Mouse (Mus musculus) MEL (cell line): Measurements from ENCODE around the gene Med23.

Source experiments
- CTCF ChIP-seq, 3 experiments: IDR thresholded peaks in 2 of 3; conservative IDR thresholded peaks in 1 of 3; 2 replicates each; pipeline ENCODE4 v1.5.1; 2011 to 2012; ENCODE audit warnings: low read length in 3 of 3, low read depth in 2 of 3, mild to moderate bottlenecking in 2 of 3, improper control_type of control experiment in 1 of 3, inconsistent platforms in 1 of 3, mixed read lengths in 1 of 3, moderate library complexity in 1 of 3; ENCODE audit not compliant: control insufficient read depth in 1 of 3, insufficient read depth in 1 of 3, poor library complexity in 1 of 3, severe bottlenecking in 1 of 3
- EP300 ChIP-seq, 2 experiments: IDR thresholded peaks; 2 replicates each; pipeline ENCODE4 v1.6.1; 2011; ENCODE audit warnings: improper control_type of control experiment in 2 of 2, low read length in 2 of 2, low read depth in 1 of 2, mild to moderate bottlenecking in 1 of 2
- GABPA ChIP-seq: IDR thresholded peaks from 2 replicates; pipeline ENCODE4 v1.6.1; 2012; ENCODE audit warnings: low read depth, mild to moderate bottlenecking, inconsistent platforms, low read length, improper control_type of control experiment, moderate library complexity
- GATA1 ChIP-seq: IDR thresholded peaks from 2 replicates; pipeline ENCODE4 v1.6.1; 2011; ENCODE audit warnings: low read depth, low read length, improper control_type of control experiment
- MAFK ChIP-seq: IDR thresholded peaks from 2 replicates; pipeline ENCODE4 v1.6.1; 2011; ENCODE audit warnings: low read depth, mild to moderate bottlenecking, low read length, improper control_type of control experiment, borderline replicate concordance
- MEF2A ChIP-seq: IDR thresholded peaks from 2 replicates; pipeline ENCODE4 v1.6.1; 2014; ENCODE audit warnings: low read depth, mild to moderate bottlenecking, inconsistent platforms, low read length, improper control_type of control experiment; ENCODE audit not compliant: poor library complexity, insufficient replicate concordance, severe bottlenecking; ENCODE audit errors: extremely low read depth
- MXI1 ChIP-seq: IDR thresholded peaks from 2 replicates; pipeline ENCODE4 v1.6.1; 2011; ENCODE audit warnings: mild to moderate bottlenecking, low read depth, low read length, improper control_type of control experiment
- POLR2AphosphoS2 ChIP-seq: IDR thresholded peaks from 2 replicates; pipeline ENCODE4 v1.6.1; 2011; ENCODE audit warnings: low read length, improper control_type of control experiment
- ZC3H11A ChIP-seq: IDR thresholded peaks from 2 replicates; pipeline ENCODE4 v1.6.1; 2012; ENCODE audit warnings: low read depth, mild to moderate bottlenecking, inconsistent platforms, low read length, improper control_type of control experiment

DNA sequence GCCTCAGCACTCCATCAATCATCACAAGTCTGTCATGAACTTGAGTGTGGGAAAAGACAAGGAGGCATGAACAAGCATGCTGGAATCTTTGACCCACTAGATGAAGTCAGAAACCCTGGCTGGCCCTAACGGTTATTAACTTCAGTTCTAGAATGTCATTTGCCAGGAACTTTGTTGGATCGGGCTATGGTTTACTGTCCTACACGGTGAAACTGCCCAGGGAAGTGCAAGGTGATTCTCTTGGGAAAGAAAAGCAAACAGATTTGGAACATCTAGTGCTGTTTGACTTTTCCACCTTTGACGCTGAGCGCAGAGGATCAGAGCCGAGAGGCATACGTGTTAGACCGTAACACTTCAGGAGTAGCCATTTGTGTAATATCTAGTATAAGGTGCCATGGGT is 81.8 kb downstream of the Med23 start:
- TF ChIP-seq MXI1 = no peak
- TF ChIP-seq GABPA = no peak
- TF ChIP-seq EP300 (IDR thresholded peaks at IDR 0.05; ENCODE audit: low read depth in 1 of 2, low read length in 2 of 2) = no peak
- TF ChIP-seq CTCF (IDR thresholded peaks at IDR 0.05 in 2 of 3, conservative IDR thresholded peaks at IDR 0.05 in 1 of 3; ENCODE audit: control insufficient read depth in 1 of 3, insufficient read depth in 1 of 3, low read depth in 2 of 3, low read length in 3 of 3, poor library complexity in 1 of 3, severe bottlenecking in 1 of 3) = no peak
- no peak for TF ChIP-seq GATA1
- TF ChIP-seq MEF2A = no peak
- no peak for TF ChIP-seq MAFK
- TF ChIP-seq POLR2AphosphoS2 = no peak
- TF ChIP-seq ZC3H11A = no peak
